Mouse (Mus musculus) c-Kit-negative CD71-positive TER-119-positive erythroid progenitor cells, embryonic 14.5 days (primary cell): Measurements from ENCODE around the gene Galnt9.

Experiments used
- DNase-seq: peaks from one replicate; pipeline ENCODE4 v3.0.0-alpha.2; 2013; ENCODE audit warnings: low read depth, low spot score

Galnt9 gene

DNA sequence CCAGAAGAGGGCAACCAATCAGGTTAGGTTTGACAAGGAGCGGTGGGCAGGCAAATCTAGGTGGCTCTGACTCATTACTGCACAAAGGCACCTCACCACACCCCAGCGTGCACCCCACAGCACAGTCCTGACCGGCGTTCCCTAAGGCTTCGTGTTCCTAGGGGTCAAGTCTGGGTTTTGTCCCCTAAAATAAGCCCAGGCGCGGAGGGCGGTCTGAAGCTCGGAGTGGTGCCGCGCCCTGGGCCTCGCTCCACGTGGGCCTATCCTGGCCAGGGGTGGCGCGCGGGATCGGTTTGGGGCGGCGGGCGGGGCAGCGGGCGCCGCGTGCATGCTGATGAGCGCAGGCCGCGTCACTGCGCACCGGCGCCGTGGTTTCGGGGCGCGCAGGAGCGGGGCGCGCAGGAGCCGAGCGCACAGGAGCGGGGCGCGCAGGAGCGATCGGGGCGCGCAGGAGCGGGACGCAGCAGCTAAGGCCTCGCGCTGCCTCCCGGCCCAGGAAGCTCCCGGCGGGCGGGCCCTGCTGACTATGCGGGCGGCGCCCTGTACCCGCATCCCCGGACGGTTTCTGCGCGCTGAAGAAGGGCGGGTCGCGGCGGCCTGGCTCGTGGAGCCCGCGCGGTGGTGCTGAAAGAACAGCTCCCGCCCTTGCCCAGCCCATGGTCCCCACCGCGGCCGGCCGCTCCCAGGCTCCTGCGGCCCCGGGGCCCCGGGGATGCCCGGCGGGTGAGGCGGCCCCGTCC is at the start of gene Galnt9:
Gene Galnt9 (plus strand): TSS at position 405 of the 740 bp plus-strand sequence.
- no peak for DNase-seq

GRCm38 (mm10) chr5:110494396-110494795 is 49.8 kb upstream of the Galnt9 start:
- DNase-seq, result no peak

DNA sequence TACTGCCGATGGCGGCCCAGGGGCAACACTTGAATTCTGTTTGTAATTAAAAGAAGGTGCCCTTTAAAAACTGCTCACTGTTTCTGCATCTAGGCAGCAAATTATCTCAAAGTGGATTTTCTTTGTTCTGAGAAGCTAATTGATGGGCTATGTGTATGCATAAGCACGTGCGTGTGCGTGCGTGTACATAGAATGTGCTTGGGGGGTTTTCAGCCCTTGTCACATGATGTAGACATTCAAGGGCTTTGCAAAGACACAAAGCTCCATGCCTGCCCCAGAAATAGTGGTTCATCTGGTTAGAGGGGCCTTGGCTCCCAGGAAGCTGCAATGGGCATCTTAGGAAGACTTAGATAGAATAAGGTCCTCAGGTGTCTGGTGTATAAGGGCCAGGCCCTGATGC is 49.1 kb upstream of the Galnt9 start:
- no peak for DNase-seq

DNA sequence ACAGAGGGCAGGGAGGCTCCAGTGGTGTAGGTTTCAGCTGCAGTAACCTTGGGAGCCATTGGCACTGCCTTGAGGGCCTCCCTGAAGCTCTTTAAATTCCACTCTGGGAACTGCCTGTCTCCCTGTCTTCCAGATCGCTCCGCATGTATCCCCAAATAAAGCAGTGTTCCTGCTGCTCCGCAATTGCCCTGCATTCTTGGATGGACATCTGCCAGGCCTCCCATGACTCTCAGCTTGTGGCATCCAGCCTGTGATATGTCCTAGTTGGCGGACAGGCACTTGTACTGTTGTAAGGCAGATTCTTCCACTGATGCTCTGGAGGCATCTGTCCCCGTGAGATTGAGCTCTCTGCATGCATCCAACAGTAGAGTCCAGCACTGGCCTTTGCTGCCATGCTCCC is 46.6 kb upstream of the Galnt9 start:
- DNase-seq, result no peak

- DNase-seq, result no peak
These were observed 46.1 kb upstream of the Galnt9 start for GRCm38 (mm10) chr5:110498071-110498470.

- DNase-seq, result no peak
These were observed 43.9 kb upstream of the Galnt9 start for GRCm38 (mm10) chr5:110500233-110500632.

DNA sequence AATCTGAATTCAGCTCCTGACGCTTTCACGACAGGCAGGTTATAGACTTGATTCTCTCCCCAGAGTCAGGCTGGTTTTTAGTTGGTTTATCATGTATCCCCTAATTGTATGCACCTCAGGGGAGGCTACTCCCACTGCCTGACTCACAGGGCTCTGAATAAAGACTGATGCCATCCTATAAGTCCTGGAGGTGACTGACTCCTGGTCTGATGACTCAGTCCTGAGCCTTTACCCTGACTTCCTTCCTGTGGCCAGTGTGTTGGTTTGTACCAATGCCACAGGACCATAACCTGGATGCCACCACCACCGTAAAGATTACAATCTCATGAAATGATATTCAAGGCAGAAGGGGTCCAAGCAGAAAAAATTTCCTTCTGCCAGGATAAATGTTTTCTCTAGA is 40.8 kb upstream of the Galnt9 start:
- DNase-seq, result no peak

DNA sequence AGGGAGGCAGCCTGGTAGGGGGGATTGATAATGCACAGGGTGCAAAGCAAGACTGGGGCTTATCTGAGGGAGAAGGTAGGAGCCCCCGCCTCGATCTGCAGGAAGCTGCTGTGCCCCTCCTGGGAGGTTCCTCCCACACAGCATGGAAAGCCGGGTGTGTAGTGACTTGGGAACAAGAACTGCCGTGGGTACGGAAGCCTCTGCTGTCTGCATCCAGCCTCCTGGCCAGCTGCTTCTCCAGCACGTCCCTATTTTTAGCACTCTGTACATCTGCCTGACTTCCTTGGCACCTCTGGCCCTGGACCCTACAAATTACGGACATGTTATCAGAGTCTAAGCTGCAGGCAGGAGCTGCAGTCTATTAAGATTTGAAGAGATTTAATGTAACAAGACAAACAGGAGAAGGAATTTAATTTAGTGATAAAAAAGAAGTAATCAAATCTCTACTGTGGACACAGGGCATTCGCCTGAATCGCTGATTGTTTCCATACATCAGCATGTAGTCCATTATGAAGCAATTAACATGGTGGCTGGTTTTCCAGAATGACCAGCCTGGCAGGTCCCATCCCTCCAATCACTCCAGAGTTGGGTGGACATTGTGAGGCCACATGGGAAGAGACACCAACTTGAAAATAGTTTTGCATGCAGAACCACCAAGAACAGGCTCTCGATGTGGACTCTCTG is 38.4 kb upstream of the Galnt9 start:
- no peak for DNase-seq

DNA sequence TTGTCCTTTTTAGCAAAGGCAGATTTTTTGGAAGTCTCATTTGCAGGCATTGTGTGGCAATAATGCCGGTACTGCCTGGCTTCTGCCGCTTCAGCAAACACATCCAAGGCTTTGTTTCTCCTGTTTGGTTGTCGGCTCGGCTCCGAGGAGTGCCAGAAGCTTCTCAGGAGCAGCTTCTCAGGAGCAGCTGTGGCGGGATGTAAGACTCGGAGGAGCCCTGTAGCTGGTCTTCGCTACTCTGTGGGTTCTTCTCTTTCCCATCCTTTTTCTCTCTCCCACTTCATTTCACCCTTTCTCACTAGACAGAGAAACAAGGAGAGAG is 37.9 kb upstream of the Galnt9 start:
- DNase-seq, result no peak

GRCm38 (mm10) chr5:110506856-110507255 is 37.3 kb upstream of the Galnt9 start:
- no peak for DNase-seq

GRCm38 (mm10) chr5:110507943-110508342 is 36.2 kb upstream of the Galnt9 start:
- no peak for DNase-seq

- no peak for DNase-seq
These were observed 33.8 kb upstream of the Galnt9 start for GRCm38 (mm10) chr5:110510357-110510756.

DNA sequence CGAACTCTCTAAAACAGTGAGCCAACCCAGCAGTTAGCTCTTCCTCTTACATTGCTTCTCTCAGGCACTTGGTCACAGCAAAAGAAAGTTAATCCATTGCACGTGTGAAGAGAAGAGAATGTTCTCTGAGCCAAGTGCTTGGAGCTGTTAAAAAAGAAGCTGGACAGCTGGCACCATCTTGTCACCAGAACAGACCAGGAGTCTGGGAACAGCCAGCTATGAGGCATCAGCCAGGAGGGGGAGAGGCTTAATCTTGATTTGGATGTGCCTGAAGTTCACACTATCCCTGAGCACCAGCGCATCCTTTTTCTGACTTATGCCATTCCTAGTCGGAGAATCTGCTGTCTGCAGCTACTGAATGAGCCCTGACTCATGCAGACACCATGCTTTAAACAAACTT is 30.4 kb upstream of the Galnt9 start:
- DNase-seq, result no peak

GRCm38 (mm10) chr5:110514694-110515093 is 29.5 kb upstream of the Galnt9 start:
- DNase-seq, result no peak

- no peak for DNase-seq
These were observed 27.8 kb upstream of the Galnt9 start for GRCm38 (mm10) chr5:110516390-110516789.

- no peak for DNase-seq
These were observed 25.9 kb upstream of the Galnt9 start for GRCm38 (mm10) chr5:110518086-110518783.

DNA sequence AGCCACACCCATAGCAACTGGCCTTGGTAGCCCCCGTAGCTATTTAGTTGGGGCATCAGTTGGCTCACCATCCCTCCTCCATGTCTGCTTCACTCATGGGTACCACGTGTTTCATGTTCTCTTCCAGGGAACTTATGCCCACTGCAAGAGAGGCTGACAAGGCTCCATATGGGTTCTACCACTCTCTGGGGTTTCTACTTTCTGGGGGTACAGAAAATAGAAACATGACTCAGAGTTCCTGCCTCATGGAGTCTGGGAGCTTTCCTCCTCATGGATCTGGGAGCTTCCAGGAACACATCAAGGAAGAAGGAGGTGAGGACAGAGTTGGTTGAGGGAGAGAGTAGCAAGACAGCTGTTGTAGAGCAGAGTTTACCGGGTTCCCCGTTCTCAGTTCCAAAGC is 23.2 kb upstream of the Galnt9 start:
- DNase-seq, result no peak

- no peak for DNase-seq
These were observed 22.3 kb upstream of the Galnt9 start for GRCm38 (mm10) chr5:110521822-110522221.

GRCm38 (mm10) chr5:110523296-110523695 is 20.9 kb upstream of the Galnt9 start:
- DNase-seq, result no peak

DNA sequence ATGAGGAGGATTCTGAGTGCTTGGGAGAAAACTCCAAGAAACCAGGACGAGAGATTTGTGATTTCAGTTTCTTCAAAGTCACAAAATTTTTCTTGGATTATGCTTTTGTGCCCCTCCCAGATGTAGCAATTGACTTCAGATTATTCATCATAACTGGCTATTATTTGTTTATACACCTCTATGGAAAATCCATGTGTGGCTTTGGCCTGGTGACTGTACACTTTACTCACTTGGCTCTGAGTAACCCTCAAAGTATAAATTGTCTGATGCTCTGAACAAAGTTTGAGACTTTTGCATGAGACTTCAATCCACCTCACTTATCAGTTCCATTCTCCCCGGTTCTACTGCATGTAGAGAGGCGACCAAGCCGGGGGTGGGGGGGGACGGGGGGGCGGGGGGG is 18.5 kb upstream of the Galnt9 start:
- no peak for DNase-seq

- no peak for DNase-seq
These were observed 17.6 kb upstream of the Galnt9 start for GRCm38 (mm10) chr5:110526556-110526955.

DNA sequence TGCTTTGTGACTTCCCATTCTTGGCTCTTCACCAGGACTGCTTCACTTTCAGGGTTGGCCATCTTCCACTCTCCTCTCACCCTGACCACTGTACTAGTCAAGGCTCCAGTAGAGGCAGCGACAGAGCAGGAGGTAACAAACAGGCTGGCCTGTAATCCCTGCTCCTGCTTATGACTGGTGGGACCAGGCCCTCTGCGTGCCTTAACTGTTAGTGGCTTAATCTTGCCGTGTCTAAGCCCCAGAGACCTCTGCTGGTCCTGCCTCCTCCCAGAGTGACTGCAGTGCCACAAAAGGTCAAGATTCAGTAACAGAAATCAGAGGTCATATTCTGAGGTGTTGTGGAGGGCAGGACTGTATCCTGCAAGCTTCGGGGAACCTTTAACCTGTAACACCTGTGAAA is 13.1 kb upstream of the Galnt9 start:
- no peak for DNase-seq

- no peak for DNase-seq
These were observed 9.8 kb upstream of the Galnt9 start for GRCm38 (mm10) chr5:110534402-110534801.
